Mouse (Mus musculus) cerebellum, adult 9-10 months (tissue): ENCODE measurements around the gene Fam199x.
A peak's percentile ranks its signal among the peaks of the same experiment; 100 is the strongest.

Experiments
- DNase-seq: peaks from one replicate; pipeline ENCODE4 v3.0.0; 2022

Gene Fam199x

DNA sequence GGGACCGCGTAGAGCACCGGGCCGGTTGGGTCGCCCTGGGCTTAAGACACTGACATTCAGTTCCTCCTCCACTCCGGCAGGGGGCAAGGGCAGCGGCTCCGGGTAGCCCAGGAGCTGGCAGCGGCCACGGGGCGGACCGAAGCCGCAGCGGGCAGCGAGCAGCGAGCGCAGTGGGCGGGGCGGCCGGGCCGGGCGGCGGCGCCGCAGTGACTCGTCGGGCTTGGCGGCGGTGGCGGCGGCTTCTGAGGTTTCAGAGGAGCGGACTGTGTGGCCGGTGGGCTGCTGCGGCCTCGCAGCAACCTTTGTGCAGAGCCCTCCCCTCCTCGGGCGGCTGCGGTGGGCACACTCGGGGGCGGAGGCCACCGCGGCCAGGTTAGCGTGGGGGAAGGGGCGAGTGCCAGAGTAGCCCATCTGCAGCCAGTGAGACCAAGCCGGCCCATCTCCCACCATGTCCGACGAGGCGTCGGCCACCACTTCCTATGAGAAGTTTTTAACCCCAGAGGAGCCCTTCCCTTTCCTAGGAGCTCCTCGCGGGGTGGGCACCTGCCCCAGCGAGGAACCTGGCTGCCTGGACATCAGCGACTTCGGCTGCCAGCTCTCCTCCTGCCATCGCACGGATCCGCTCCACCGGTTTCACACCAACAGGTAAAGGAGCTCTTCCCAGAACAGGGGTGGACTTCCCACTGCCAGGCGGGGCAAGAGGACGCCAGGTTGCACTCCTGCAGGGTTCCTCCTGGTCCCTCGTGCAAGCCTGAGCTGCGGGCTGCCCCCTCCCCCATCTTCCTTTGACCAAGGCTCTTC, at the start of gene Fam199x:
Gene Fam199x (plus strand): TSS at position 170 of the 801 bp plus-strand sequence.
- DNase-seq, result peak; percentile 78

DNA sequence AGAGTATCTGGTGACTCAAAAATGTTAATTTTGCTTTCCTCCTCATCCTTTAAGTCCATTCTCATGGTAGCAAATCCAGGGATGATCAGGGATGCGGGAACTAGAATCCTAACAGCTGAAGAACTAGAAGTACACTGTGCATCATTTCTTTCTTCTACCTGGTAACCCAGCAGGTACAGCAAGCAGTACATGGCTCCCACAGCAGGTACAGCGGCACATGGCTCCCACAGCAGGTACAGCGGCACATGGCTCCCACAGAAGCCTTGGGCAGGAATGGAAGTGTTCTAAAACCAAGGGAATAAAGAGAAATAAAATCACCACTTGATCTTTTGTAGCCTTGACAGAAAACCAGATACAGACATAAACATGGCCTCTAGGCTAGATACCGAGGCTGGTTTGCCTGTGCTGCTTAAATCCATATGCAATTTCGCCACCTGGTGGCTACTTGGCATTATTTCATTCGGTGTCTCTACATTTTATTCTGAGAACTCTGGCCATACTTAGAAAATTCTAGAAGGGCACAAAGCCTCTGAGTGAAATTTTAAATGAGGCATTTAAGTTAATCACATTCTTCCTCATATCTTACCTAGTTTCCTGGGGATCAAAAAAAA, 34.2 kb upstream of the Fam199x start:
- peak; percentile 81 for DNase-seq

DNA sequence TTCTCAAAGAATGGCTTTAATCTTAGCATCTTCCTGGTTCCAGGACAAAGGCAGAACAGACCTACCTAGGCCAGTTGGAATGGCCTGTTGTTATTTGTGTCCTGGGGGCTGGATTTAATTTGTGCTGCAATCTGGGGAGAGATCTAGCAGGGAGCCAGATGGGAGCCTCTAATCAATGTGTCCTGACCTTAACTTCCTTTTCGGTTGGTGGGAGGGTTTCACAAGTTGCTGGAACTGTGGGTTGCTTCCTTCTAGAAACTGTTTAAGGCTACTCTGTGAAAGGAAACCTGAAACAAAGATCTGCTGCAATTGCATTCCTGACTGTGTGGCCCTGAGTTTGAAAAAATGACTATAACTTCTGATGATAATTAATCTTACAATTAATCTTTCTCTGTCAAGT, 31.7 kb upstream of the Fam199x start:
- no peak for DNase-seq

DNA sequence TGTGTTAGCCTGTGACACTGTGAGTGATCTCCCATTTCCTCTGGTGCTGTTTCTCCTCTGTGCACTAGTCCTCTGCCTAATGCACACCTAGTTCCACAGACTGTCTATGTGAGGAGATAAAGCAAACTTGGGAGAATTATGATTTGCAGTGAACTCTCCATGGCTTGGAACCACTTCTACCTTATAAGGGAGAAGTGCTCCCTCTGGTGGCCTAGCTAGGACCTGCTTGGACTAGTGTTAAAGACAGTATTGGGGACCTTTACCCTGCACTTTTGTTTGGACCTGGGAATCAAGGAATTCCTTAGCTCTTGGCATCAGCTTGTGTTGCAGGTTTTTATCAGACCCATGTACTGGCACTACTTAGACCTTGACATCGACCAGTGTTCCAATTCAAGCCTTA, 30.1 kb upstream of the Fam199x start:
- peak; percentile 69 for DNase-seq

DNA sequence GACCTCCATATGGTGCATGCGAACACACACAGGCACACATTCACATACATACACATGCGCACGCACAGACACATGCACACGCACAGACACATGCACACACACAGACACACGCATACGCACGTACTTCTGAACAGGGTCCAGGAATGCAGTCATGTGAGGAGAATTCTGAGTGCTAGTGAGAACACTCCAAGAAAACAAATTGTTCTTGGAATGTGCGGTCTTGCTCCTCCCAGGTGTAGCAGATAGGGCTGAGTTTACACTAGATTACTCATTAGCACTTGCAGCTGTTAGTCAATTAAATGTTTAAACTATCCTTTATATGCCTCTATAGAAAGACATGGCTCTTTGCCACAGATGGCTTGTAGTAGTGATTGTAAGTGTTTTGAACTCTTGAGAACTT, 18.5 kb upstream of the Fam199x start:
- DNase-seq, result no peak

DNA sequence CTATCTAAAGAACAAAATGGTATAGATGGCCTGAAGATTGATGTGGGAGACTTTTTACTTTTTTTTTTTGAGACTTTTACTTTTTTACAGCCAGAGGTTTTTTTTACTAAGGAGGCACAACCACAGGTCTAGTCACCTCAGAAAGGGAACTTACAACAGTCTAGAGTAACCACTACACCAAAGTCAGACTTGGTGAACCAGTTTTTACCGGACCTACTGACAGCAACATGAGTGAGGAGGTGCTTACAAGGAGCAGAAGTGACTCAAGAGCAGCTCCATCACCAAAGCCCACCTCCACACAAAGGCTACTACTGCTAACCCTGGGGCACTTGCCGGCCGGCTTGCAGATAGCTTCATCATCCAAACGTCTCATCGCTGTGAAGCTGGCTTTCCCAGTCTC, 17.7 kb upstream of the Fam199x start:
- DNase-seq, result no peak

DNA sequence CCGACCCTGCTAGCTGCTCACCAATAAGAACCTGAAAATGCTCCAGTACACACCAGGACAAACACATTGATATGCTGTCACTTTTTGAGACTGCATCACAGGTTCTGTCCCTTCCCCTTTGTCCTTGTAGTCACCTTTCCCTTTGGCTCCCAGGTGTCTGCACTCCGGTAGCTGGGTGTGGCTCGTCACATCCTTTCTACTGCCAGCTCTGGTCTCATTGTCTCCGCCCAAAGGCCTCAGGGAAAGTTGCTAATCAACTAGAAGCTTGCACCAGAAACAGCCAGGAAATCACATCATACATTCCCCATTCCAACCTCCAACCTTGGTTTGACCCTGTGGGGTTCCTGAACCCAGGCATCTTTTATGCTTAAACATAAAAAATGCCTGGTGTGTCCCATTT, 15.1 kb upstream of the Fam199x start:
- no peak for DNase-seq

DNA sequence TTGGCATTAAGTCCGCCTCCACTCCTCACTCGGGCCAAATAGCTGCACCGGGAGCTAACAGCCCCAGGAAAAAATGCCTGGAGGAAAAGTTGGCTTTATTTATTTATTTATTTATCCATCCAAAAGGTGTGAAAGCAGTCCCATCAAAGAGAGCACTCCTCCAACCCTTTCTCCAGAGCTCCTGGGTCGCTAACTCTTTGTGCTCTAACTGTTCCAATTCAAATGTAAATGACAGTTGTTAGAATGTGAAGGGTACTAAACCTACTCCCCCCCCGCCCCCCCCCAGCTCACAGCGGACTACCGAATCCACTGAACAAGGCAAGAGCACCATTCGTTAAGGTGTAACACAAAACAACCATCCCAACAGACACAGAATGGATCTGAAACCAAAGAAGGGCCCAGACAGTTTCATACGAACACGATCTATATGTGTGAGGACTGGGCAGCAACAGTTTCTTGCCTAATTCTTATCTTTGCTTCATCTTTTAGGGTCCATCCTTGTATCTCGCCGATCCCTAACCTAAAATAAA, 11.9 kb upstream of the Fam199x start:
- no peak for DNase-seq

DNA sequence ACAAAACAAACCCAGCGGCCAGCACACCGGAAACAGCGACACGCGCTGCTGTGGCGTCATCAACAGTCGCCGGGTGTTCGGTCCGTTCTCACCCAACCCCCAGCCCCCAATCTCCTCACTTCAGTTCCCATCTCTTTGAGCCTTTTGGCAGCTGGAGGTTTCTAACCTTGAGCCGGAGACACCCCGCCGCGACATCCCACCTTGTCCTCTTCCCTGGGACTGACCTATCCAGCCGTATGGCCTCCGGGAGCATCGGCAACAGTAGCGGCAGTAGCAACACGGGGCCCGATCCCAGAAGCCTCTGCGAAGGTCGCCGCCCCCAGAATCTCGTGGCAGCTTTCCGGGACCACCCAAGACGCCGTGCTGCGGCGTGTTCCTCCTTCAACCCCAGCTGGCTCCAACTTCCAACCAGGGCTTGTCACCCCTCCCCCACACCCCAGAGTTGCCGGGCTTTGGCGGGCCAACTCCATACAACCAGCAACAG, 11.4 kb upstream of the Fam199x start, which contains the start of gene Slc25a53:
Gene Slc25a53 (minus strand): TSS at position 303 of the 484 bp plus-strand sequence.
- DNase-seq, result peak; percentile 76

DNA sequence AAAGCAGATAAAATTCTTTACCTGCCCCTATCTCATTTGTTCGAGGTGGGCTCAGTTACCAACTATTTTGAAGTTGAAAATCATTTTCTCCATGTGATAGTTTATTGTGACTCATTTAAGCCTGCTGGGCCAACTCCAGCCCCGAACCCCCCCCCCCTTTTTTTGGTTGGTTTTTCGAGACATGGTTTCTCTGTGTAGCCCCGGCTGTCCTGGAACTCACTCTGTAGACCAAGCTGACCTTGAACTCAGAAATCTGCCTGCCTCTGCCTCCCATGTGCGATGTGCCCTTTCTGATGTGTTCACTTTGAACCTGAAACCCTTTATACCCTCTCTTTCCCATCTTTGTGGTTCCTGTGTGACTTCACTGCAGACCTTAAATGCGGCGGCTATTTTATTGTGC, 10.9 kb upstream of the Fam199x start:
- DNase-seq, result no peak

DNA sequence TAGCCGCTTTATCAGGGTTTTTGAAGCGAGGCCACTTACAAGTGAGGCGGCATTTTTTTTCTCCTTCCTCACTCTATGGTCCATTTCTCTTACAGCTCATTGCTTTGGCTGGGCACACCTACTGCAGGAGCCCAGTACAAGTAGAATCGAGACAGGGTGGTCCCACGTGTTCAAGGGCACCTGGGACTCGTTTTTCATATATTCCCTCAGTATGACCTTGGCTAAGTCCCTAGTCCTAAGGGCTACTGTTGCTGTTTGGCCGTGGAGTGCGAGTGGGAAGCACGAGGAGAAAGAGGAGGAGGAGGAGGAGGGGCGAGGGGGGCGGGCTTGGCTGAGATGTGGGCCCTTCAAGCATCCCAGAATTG, 352 bp upstream of the Fam199x start:
- no peak for DNase-seq

DNA sequence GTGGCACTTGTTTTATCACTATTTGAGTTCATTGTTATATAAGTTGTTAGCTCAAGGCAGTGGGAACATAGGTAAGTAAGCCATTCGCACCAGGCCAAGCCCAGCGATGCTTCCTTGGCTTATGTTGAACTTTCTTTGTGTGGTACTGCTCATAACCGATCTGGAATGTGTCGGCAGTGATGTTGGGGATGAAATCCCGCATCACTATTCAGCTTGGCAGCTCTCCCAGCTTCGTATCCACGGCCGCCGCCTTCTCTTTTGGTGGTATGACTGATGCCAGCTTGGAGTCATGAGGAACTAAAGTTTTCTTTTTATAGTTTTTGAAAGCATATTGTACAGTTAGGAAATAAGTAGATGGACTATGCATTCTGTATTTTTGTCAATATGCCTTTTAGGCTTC, 13.8 kb downstream of the Fam199x start:
- no peak for DNase-seq

DNA sequence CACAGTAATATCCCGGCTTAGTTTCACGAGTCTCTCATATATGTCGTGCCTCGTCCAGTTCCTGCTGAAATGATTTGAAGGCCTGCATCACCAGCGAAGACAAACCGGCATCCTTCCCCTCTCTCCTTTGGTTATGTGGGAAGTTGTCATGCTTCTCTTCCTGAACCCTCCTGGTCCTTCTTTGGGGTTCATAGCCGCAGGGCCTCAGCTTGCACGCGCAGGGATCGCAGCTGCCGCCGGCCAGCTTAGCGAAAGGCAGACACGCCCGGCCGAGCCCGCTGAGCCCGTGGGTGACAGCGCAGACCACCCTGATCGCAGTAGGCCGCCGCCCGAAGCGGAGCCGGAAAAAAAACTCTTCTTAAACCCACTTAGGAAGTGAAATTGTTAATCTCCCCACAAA, 55.1 kb downstream of the Fam199x start:
- DNase-seq, result no peak

DNA sequence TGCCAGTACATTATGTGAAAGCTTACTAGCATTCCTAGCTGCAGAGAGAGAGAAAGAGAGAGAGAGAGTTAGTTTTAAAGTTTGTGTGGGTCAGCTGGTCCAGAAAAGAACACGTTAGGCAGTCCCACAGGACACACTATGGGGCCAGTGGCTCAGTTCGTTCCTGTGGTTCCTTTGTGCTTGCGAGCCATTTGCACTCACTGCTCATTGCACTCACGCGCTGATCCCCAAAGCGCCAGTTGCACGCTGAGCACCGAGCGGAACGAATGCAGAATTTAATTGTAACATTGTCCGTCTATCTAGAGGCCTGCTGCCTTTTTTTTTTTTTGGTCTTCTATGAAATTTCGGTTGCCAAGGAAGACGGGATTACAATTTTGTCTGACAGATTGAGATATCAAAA, 57.1 kb downstream of the Fam199x start:
- no peak for DNase-seq

DNA sequence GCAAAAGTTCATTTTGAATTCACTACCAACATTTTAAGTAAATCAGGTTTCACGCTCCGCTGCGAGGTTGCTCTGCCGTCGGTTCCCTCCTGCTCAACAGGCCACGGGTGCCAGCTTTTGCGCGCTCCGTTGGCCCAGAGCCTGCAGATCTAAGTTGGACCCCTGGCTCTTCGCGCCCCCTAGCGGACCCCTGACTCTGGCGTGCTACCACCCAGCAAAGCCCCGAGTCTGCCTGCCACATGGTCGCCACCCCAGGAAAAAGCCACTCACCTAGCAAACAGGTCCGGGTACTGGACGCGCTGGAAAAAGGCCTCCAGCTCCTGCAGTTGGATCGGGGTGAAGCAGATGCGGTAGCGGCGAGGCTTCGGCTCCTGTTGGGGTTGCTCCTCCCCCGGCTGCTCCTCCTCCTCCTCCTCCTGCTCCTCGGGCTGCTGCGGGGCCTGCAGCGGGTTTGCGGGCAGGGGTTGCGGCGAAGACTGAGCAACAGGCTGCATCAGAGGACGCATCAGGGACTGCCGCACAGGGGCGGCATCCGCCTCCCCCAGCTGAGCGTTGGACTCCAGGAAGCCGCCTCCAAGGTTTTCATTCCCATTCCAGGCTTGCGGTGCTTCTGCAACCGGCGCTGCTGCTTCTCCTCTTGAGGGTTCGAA, 68.8 kb downstream of the Fam199x start:
- no peak for DNase-seq

DNA sequence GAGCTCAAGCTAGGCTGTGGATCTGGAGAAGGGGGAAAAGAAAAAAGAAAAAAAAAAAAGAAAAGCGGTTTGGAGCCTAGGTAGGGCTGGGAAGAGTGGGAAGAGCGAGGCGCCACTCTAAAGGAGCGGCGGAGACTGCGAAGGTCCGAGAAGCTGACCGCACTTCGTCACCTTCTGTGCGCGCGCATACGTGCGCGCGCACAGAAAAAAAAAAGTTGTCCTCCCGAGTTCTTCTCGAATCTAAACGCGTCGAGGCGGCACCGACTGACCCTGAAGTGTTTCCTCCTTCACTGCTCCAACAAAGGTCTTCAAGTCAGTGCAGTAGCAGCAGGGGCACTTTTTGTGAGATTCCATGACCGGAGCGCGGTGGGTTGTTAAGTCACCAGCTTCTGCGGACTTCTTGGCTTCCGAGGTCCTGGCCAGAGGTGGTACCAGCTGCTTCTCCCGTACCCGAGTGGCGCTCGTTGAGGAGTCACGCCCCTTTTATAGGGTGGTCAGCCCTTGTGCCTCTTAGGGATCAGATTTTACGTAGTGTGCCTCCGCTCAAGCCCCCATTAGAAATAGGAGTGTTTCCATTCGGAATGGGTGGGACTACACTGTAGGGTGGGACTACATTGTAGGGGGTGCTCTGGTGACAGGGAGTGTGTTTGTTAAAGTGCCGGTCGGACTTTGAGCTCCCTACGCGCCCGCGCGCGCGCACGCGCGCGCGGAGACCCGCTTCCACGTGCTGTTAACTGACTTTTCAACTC, 70.5 kb downstream of the Fam199x start:
- no peak for DNase-seq

DNA sequence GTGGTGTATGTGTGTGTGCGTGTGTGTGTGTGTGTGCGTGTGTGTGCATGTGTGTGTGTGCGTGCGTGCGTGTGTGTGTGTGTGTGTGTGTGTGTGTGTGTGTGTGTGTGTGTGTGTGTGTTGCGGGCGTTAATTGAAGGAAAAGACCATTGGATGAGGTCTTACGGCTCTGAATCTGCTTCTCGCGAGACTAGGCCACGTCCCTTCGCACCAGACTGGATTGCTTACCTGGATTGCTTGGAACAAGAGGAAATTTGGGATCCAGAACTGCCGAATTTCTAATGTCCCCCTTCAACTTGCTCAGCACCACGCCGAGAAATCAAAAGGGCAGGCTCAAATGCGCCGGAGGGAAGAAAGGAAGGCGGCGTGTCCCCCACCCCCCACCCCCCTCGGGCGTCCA, 72.3 kb downstream of the Fam199x start, which contains the start of gene Esx1:
Gene Esx1 (minus strand): TSS at position 366 of the 400 bp plus-strand sequence.
- DNase-seq, result no peak

DNA sequence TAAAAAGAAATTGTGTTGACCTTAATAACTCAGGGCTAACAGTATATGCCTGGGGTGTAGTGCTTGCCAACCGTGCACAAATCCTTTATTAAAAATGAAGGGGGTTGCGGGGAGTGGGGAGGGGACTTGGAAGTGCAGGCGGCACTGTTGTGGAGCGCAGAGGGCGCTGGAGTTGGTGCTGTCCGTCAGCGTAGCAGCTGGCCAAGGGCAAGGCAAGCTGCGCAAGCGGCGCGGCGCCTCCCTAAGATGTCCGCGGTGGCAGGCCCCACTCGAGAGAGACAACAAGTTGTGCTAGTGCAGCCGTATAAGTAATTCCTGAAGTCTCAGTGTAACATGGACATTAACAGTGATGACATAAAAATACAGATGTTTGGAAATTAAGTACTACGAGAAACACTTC, 78.1 kb downstream of the Fam199x start:
- DNase-seq, result no peak
